Mouse (Mus musculus): Measurements from ENCODE around the gene Ube2g1. TPM values are rescaled to one million over a fixed set of nuclear protein-coding genes. Genes with fewer than 3 reads are reported as not detected.
"Not testable (repeated sequence)": the region's sequence is repeated elsewhere in the genome, so short reads cannot be mapped to it uniquely, and the experiment has no call there.

The Ube2g1 gene
- total RNA-seq, 2 experiments from 2014 or later, result 33.1 to 43.8 TPM

GRCm38 (mm10) chr11:72689115-72689514, 82.0 kb downstream of the Ube2g1 start:
- no peak for DNase-seq (ENCODE audit: low spot score in 2 of 2)

DNA sequence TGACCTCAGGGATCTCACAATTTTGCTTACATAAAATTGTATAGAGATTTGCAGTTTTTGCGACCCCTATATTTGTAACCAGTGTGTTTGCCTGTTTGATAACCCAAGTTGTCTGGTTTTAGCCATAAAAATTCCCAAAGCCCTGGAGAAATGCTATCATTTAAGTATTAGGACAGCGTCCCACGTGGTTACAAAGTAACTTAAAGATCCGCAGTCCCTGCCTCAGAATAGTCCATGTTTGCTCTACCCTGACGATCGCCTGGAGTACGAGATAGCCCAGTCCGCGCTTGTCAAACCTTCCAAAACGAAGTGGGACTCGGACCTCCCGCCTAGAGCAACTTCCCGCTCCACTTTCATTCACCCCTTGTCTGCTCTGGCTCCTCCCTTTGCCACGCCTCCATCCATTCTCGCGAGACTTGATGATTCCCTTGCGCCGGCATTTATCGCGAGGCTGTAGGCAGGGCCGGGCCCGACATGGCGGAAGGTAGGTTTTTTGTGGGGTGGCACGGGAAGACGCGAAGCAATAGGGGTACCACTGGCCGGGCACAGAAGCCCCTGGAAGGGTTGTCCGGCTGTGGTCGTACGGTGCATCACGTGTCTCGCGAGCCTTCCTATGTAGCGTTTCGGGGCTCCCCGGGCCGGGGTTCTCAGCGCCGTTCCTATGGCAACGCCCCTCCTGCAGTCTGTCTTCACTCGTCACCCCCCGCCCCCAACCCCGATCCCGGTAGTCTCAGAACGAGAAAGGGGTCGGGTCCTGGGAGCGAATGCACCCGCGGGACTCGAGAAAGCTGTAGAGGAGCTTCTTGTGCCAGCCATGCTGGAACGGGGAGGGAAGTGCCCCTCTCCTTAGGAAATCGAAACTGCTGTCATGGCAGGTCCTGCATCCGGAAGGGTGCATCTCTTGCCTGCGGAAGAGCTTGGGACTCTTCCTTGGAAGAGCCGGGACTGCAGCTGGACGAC, 82.7 kb downstream of the Ube2g1 start, which contains the start of gene Ankfy1:
Gene Ankfy1, plus strand, starts transcription at position 456 of the 960 bp plus-strand sequence.
- peak; percentile 96 for DNase-seq (ENCODE audit: low spot score in 2 of 2)

GRCm38 (mm10) chr11:72692353-72692752, 85.3 kb downstream of the Ube2g1 start:
- no peak for DNase-seq (ENCODE audit: low spot score in 2 of 2)

DNA sequence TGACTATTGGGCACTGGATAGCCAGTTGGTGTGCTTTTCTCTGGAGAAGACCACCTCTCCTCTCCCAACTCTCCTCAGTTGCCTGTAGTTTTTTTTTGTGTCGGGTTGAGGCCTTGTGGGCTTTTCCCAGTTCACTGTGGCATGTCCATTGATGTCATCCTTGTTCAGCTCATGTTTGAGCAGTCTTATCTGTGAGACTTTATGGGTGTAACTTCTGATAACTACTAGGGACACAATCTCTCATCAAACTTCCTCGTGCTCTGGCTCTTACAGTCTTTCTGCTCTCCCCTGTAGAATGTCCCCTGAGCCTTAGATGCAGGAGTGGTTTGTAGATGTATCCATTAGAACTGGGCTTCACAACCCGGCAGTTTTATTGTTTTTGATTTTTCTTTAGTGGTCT, 87.9 kb downstream of the Ube2g1 start:
- DNase-seq (ENCODE audit: low spot score in 2 of 2), result no peak

DNA sequence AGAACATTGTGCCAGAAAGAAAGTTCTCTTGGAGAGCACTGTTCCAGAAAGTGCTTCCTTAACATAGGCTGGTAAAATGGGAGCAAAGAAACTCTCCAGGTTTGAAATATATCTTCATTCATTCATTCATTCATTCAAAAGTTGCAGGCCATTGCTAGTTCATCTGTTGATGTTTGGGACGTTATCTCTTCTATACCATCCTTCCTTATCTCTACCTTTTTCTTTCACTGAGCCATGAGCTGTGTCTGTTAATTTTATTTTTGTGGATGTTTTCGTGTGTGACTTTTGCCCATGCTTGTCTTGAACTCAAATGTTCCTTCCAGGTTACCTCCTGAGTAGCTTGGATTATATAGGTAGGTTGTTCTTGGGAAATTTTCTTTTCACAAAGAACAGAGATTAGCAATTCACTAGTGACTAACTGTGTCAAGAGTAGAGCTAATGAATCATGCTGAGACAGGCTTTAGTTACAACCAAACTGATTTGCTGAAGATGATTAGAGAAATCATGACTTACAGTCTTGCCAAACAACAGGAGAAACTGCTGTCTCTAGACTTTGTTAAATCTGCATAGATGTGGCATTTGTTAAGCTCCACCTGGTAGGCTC, 89.4 kb downstream of the Ube2g1 start:
- no peak for DNase-seq (ENCODE audit: low spot score in 2 of 2)

DNA sequence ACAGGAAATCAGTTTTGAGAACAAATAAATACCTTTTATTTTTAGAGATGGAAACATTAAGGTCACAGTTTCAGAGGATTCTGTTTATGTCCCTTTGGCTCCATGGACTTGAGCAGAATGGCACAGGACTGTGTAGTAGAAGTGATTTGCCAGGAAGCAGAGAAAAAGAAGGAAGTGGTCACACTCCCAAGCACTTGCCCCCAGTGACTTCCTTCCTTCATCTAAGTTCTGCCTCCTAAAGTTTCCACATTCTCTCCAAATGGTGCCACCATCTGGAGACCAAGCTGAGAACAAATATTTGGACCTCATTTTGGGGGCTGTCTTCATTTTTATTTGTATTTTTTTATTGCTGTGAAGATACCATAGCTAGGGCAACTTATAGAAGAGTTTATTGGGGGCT, 90.2 kb downstream of the Ube2g1 start:
- DNase-seq (ENCODE audit: low spot score in 2 of 2), result no peak

DNA sequence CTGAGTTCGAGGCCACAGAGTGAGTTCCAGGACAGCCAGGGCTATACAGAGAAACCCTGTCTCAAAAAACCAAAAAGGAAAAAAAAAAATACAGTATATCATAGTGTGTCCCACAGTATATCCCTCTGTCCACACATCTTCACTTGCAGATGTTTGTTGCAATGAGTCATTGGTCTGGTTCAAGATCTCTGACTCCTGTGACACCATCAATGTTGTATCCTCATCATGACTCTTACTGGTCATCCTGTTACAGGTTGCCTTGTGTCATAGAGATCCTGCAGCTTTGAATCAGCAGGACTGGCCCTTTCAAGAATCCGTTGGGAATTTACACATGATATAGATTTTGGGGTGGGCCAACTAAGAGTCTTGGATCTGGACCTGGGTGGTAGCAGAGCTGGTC, 98.0 kb downstream of the Ube2g1 start:
- not testable (repeated sequence) for DNase-seq (ENCODE audit: low spot score in 2 of 2)

DNA sequence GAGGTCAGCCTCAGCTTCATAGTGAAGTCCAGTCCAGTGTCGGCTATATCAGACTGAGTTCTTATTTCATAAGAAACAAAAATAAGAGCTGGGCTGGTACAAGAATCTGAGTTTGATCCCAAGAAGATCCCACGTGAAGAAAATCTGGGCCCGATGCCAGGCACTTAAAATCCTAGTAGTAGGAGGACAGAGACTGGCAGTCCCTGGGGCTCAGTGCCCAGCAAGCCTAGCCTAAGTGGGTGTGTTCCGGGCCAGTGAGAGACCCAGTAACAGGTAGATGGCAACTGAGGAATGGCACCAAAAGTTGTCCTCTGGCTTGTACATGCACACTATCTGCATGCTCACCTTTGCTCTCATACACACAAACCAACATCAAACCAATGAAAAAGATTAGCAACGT, 105.6 kb downstream of the Ube2g1 start:
- DNase-seq (ENCODE audit: low spot score in 2 of 2), result no peak

DNA sequence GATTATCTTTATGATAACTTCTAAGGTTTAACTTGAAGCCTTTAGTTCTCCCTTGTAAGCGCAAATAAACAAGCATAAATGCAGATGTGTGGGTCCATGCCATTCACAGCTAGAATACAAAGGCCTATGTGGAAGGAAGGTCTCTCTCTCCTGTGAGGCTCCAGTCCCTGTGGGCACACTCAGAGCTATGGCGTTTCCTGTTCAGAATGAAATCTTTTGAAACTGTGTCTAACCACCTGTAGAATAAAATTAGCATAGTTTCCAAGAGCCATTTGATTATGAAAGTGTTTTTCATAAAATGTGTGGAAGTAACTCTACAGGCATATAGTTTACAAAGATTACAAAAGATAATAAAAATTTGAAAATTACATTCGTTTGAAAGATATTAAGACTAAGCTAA, 111.1 kb downstream of the Ube2g1 start:
- no peak for DNase-seq (ENCODE audit: low spot score in 2 of 2)

GRCm38 (mm10) chr11:72723165-72723564, 116.1 kb downstream of the Ube2g1 start:
- no peak for DNase-seq (ENCODE audit: low spot score in 2 of 2)

DNA sequence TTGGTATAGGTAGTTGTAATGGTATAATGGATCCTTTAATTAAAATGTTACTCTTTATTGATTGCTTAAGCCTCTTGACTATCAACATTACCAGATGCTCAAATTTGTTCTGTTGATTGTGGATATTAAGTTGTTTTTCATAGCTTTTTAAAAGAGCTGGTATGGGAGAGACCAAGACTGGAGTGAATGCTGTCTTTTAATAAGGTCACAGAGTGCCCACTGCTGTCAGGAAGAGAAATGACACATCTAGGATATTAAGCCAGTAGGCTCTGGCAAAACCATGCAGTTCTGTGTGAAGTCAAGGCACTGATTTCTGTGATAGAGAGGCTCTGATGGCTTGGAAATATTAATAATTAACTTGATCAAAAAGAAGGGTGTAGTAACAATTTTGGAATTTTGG, 116.8 kb downstream of the Ube2g1 start:
- no peak for DNase-seq (ENCODE audit: low spot score in 2 of 2)

- no peak for DNase-seq (ENCODE audit: low spot score in 2 of 2)
These were observed 118.9 kb downstream of the Ube2g1 start for GRCm38 (mm10) chr11:72726023-72726422.

GRCm38 (mm10) chr11:72733736-72734135, 126.7 kb downstream of the Ube2g1 start:
- DNase-seq (ENCODE audit: low spot score in 2 of 2), result no peak

DNA sequence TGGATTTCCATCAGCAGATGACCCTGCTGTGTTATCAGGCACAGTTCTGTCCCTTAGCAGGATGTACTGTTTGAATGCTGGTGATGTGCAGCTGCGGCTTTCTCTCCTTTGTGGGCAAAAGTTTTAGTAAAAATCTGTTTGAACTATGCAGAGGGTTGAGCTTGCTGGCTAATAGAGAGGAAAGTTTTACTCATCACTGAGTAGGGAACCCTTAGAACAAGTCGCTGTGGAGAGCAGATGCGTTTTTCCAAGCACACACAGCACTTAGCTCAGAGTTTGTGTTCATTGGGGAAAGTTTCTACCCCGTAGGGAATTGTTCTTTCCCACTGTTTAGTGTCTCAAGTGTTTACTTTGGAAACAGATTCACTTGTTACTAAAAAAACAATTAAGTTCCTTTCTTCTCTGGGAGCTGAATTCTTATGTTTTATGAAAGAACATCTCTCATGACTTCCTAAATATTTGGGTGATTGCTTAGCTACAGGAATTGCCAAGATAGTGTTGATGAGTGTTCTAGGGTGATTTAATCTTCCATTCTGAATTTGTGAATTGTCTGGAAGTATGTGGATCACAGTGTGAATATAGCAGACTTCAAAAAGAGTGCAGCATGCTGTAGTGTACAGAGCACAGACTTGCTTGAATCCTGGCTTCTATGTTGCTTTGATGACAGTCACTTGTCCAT, 127.9 kb downstream of the Ube2g1 start:
- no peak for DNase-seq (ENCODE audit: low spot score in 2 of 2)

- no peak for DNase-seq (ENCODE audit: low spot score in 2 of 2)
These were observed 128.4 kb downstream of the Ube2g1 start for GRCm38 (mm10) chr11:72735519-72735860.

Small RNA genes within 50 kb of the gene (microRNA-seq; reads per million reads assigned to microRNA genes)
- gene Gm25678 (ENCODE audit: borderline number of aligned reads in 2 of 2), result 0 reads per million in 2 experiments

Other genes starting within 250 kb of the Ube2g1 start
- gene Tekt1, start 244.8 kb upstream of the Ube2g1 start, total RNA-seq (2021), result under 1 TPM; 0.20 to 0.26 TPM
- gene Smtnl2, start 195.6 kb upstream of the Ube2g1 start, total RNA-seq (2021), result 1 to 10 TPM; 1.3 to 2.6 TPM
- gene Ggt6, start 171.8 kb upstream of the Ube2g1 start, total RNA-seq (2021), result 1 to 10 TPM in 1 of 2 experiments, under 1 TPM in 1; 0.80 to 3.4 TPM
- gene Mybbp1a, start 165.9 kb upstream of the Ube2g1 start, total RNA-seq (2021), result 10 to 100 TPM; 75.1 to 86.3 TPM
- gene Spns2, start 117.4 kb upstream of the Ube2g1 start, total RNA-seq (2021), result 1 to 10 TPM; 2.7 to 3.7 TPM
- gene Spns3, start 56.8 kb upstream of the Ube2g1 start, total RNA-seq (2021), result under 1 TPM in 1 of 2 experiments, not detected in 1; 0.22 TPM
- 10 to 100 TPM; 33.5 to 40.1 TPM for gene Ankfy1, start 82.7 kb downstream of the Ube2g1 start, total RNA-seq (2021)
- gene Cyb5d2, start 188.9 kb downstream of the Ube2g1 start, total RNA-seq (2021), result 10 to 100 TPM; 21.1 to 25.7 TPM
- 10 to 100 TPM; 30.7 to 36.1 TPM for gene Zzef1, start 188.9 kb downstream of the Ube2g1 start, total RNA-seq (2021)